Mouse (Mus musculus): ENCODE results near the gene Mgam.
"Not testable (repeated sequence)": the region's sequence is repeated elsewhere in the genome, so short reads cannot be mapped to it uniquely, and the experiment has no call there.

Gene Mgam

GRCm38 (mm10) chr6:40628406-40629000, at the start of gene Mgam:
TSS of gene Mgam (plus strand) at chr6:40628831.
- DNase-seq (ENCODE audit: extremely low read depth, low read depth) = no peak

GRCm38 (mm10) chr6:40584336-40584735, 44.3 kb upstream of the Mgam start:
- no peak for DNase-seq (ENCODE audit: extremely low read depth, low read depth)

- no peak for DNase-seq (ENCODE audit: extremely low read depth, low read depth)
These were observed 43.0 kb upstream of the Mgam start, which contains the start of gene Clec5a for GRCm38 (mm10) chr6:40585645-40586044. TSS of gene Clec5a (minus strand) at chr6:40585821.

- DNase-seq (ENCODE audit: extremely low read depth, low read depth) = no peak
These were observed 40.3 kb upstream of the Mgam start for GRCm38 (mm10) chr6:40588346-40588745.

GRCm38 (mm10) chr6:40594804-40595550, 33.7 kb upstream of the Mgam start:
- no peak for DNase-seq (ENCODE audit: extremely low read depth, low read depth)

- DNase-seq (ENCODE audit: extremely low read depth, low read depth) = not testable (repeated sequence)
These were observed 30.1 kb upstream of the Mgam start for GRCm38 (mm10) chr6:40598546-40598945.

GRCm38 (mm10) chr6:40607431-40607830, 21.2 kb upstream of the Mgam start:
- DNase-seq (ENCODE audit: extremely low read depth, low read depth) = no peak

- DNase-seq (ENCODE audit: extremely low read depth, low read depth) = no peak
These were observed 18.4 kb upstream of the Mgam start for GRCm38 (mm10) chr6:40610244-40610643.

- DNase-seq (ENCODE audit: extremely low read depth, low read depth) = no peak
These were observed 15.3 kb upstream of the Mgam start, which contains the start of gene Tas2r138 for GRCm38 (mm10) chr6:40613260-40613852. TSS of gene Tas2r138 (minus strand) at chr6:40613310.

GRCm38 (mm10) chr6:40617965-40618364, 10.7 kb upstream of the Mgam start:
- DNase-seq (ENCODE audit: extremely low read depth, low read depth) = no peak

- no peak for DNase-seq (ENCODE audit: extremely low read depth, low read depth)
These were observed 2.5 kb upstream of the Mgam start for GRCm38 (mm10) chr6:40626111-40626510.

GRCm38 (mm10) chr6:40634640-40635071, 6.0 kb downstream of the Mgam start:
- DNase-seq (ENCODE audit: extremely low read depth, low read depth) = no peak

GRCm38 (mm10) chr6:40635559-40635958, 6.9 kb downstream of the Mgam start:
- DNase-seq (ENCODE audit: extremely low read depth, low read depth) = no peak

- no peak for DNase-seq (ENCODE audit: extremely low read depth, low read depth)
These were observed 9.1 kb downstream of the Mgam start for GRCm38 (mm10) chr6:40637755-40638154.

GRCm38 (mm10) chr6:40640710-40641538, 12.3 kb downstream of the Mgam start:
- DNase-seq (ENCODE audit: extremely low read depth, low read depth) = no peak

GRCm38 (mm10) chr6:40645701-40646100, 17.1 kb downstream of the Mgam start:
- DNase-seq (ENCODE audit: extremely low read depth, low read depth) = no peak

- DNase-seq (ENCODE audit: extremely low read depth, low read depth) = no peak
These were observed 22.3 kb downstream of the Mgam start for GRCm38 (mm10) chr6:40650953-40651352.

- DNase-seq (ENCODE audit: extremely low read depth, low read depth) = no peak
These were observed 32.3 kb downstream of the Mgam start for GRCm38 (mm10) chr6:40660930-40661329.

GRCm38 (mm10) chr6:40689180-40689579, 60.5 kb downstream of the Mgam start:
- peak; percentile 23 for DNase-seq (ENCODE audit: extremely low read depth, low read depth)

- not testable (repeated sequence) for DNase-seq (ENCODE audit: extremely low read depth, low read depth)
These were observed 63.4 kb downstream of the Mgam start for GRCm38 (mm10) chr6:40692007-40692406.

GRCm38 (mm10) chr6:40713494-40713893, 84.9 kb downstream of the Mgam start:
- not testable (repeated sequence) for DNase-seq (ENCODE audit: extremely low read depth, low read depth)

All from MEL-GATA-1-ER (cell line).